ENCODE assay signal across 8 mouse cellular contexts in genomic region chr3:83980231-83980872, GRCm38 (mm10). TPM values are rescaled to one million over a fixed set of nuclear protein-coding genes. Genes with fewer than 3 reads are reported as not detected.
A peak's percentile ranks its signal among the peaks of the same experiment; 100 is the strongest.
DNase-seq lines count a peak whose midpoint lies in the region; ATAC-seq and TF ChIP-seq lines count a peak whose summit lies in the region.

No protein-coding gene starts in this region.

- H3K9ac ChIP-seq in midbrain, postnatal 0 days (replicated peaks; ENCODE audit: low read length, poor library complexity, severe bottlenecking), result 0 out of 2 replicates have a peak overlapping the region, but pooled peaks have one; percentile 40

- H3K27ac ChIP-seq in left cerebral cortex, adult 2 months, result no peak overlapping the region
- H3K27ac ChIP-seq in hindbrain, embryonic 10.5 days, result peak overlapping the region; percentile 86
- peak overlapping the region; percentile 70 for H3K27ac ChIP-seq in midbrain, postnatal 0 days (ENCODE audit: low read depth, low read length)

- H3K4me3 ChIP-seq in left cerebral cortex, adult 2 months, result no peak overlapping the region
- 0 out of 2 replicates have a peak overlapping the region, but pooled peaks have one; percentile 22 for H3K4me3 ChIP-seq in hindbrain, embryonic 10.5 days
- H3K4me3 ChIP-seq in midbrain, postnatal 0 days (ENCODE audit: low read depth, low read length), result no peak overlapping the region

- ATAC-seq in midbrain, postnatal 0 days (ENCODE audit: low FRiP score), result peak; percentile 70
- ATAC-seq in megakaryocyte, adult 5-6 weeks (ENCODE audit: poor library complexity, severe bottlenecking), result no peak

- no peaks in the 10 kb centered on the region for H3K9me3 ChIP-seq in hindbrain, embryonic 10.5 days
- no peaks in the 10 kb centered on the region for H3K9me3 ChIP-seq in midbrain, postnatal 0 days (ENCODE audit: low read length)

- intact Hi-C loops in left cerebral cortex, adult 2 months (cut with DNase I), result no loop called here

- H3K27me3 ChIP-seq in hindbrain, embryonic 10.5 days (ENCODE audit: insufficient read depth, poor library complexity, severe bottlenecking), result no peaks in the 10 kb centered on the region
- H3K27me3 ChIP-seq in midbrain, postnatal 0 days (ENCODE audit: insufficient read depth, low read length), result no peaks in the 10 kb centered on the region

- H3K4me1 ChIP-seq in hindbrain, embryonic 10.5 days (replicated peaks), result peaks cover 89% of the 10 kb centered on the region
- peaks cover 25% of the 10 kb centered on the region for H3K4me1 ChIP-seq in midbrain, postnatal 0 days (ENCODE audit: insufficient read depth, low read length)

- no peak for DNase-seq in left cerebral cortex, adult 2 months (ENCODE audit: extremely low spot score in 1 of 2, low spot score in 2 of 2)
- DNase-seq in left cerebral cortex, adult 18-20 months (ENCODE audit: low spot score in 2 of 2), result no peak
- DNase-seq in brain, embryonic 18.5 days (ENCODE audit: low read depth, low spot score), result peak; percentile 65
- peak; percentile 84 for DNase-seq in hindbrain, embryonic 10.5 days (ENCODE audit: low spot score)
- peak; percentile 69 for DNase-seq in midbrain, postnatal 0 days (ENCODE audit: low spot score)
- DNase-seq in adrenal gland, adult 18-20 months (ENCODE audit: low spot score in 2 of 2), result no peak
- DNase-seq in gastrocnemius, adult 8-10 months (ENCODE audit: low spot score in 2 of 2), result no peak

- peak; percentile 16 for TF ChIP-seq CTCF in left cerebral cortex, adult 2 months (IDR thresholded peaks at IDR 0.05)
- TF ChIP-seq CTCF in midbrain, postnatal 0 days (IDR thresholded peaks at IDR 0.05), result peak; percentile 24

- no peak overlapping the region for H3K4me2 ChIP-seq in midbrain, postnatal 0 days (ENCODE audit: low read depth, low read length, poor library complexity, severe bottlenecking)

- 2% methylated on average over 6 of the region's 6 CpGs for WGBS in hindbrain, embryonic 10.5 days
- WGBS in midbrain, postnatal 0 days, result 14% methylated on average over 6 of the region's 6 CpGs

- no peaks in the 10 kb centered on the region for H3K36me3 ChIP-seq in hindbrain, embryonic 10.5 days
- no peaks in the 10 kb centered on the region for H3K36me3 ChIP-seq in midbrain, postnatal 0 days (ENCODE audit: insufficient read depth, low read length)

RNA-seq across cellular contexts. Expression of gene Tmem131l, which starts 59.6 kb away (rescaled TPM):
- 10 to 100 TPM; 21.7 to 24.9 TPM for total RNA-seq in left cerebral cortex, adult 2 months (2021)
- total RNA-seq in left cerebral cortex, adult 18-20 months (2021), result 10 to 100 TPM; 18.2 to 18.6 TPM
- polyA plus RNA-seq in hindbrain, embryonic 10.5 days (2016; fragmentation: Nextera tagmentation; extraction: Ambion mirVana), result 70.2 and 70.8 TPM in 2 replicates
- 37.3 and 37.7 TPM in 2 replicates for total RNA-seq in midbrain, postnatal 0 days (2014; rRNA removed)
- 16.1 and 22.5 TPM in 2 replicates for polyA plus RNA-seq in midbrain, postnatal 0 days (2015; fragmentation: Nextera tagmentation; extraction: Ambion mirVana)
- total RNA-seq in adrenal gland, adult 18-20 months (2021), result 10 to 100 TPM; 14.0 to 26.4 TPM
- 10 to 100 TPM in 3 of 4 experiments, 1 to 10 TPM in 1; 8.7 to 13.1 (median 11.6) TPM for total RNA-seq in gastrocnemius, adult 8-10 months (2022)
- 40.0 and 63.5 TPM in 2 replicates for total RNA-seq in megakaryocyte, adult 5-6 weeks (2015)
- total RNA-seq in megakaryocyte, adult 5-6 weeks (2017), result 29.7 and 40.2 TPM in 2 replicates

Comparison
In these comparisons a context has a peak if more than half of its experiments do, and no peak if none do; other contexts are left out.
1. DNase-seq: peak in brain, embryonic 18.5 days (single experiment), hindbrain, embryonic 10.5 days (single experiment) and midbrain, postnatal 0 days (single experiment); none in left cerebral cortex, adult 2 months (0 of 2), left cerebral cortex, adult 18-20 months (0 of 2), adrenal gland, adult 18-20 months (0 of 2) and gastrocnemius, adult 8-10 months (0 of 2).